Mouse (Mus musculus): Measurements from ENCODE around the gene Sirt3. TPM values are rescaled to one million over a fixed set of nuclear protein-coding genes. Genes with fewer than 3 reads are reported as not detected.
A peak's percentile ranks its signal among the peaks of the same experiment; 100 is the strongest.

Sirt3 gene
- polyA plus RNA-seq, 1 experiment: 99.4 TPM

DNA sequence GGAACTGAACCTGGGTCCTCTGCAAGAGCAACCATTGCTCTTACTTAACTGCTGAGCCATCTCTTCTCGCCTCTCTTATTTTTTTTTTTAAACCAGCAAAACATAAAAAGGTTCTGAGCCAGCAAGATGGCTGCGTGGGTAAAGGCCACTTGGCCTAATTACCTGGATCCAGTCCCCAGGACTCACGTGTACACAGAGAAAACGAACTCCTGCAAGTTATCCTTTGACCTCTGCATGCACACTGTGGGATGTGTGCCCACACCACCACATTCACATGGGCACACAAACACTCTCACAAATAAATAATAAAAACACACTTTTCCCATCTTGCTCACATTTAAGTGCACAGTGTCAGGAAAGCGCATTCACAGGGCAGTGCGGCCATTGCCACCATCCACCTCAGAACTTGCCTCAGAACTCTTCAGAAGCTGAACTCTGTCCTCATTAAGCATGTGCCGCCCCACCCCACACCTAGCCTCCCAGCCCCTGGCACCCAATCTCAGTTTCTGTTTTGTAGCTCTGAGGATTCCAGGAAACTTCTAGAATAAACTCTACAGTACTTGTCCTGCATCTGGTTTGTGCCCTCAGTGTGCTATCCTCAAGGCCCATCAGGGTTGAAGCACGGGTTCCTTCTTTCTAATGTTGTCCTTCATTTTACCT, 32.1 kb upstream of the Sirt3 start:
- Histone ChIP-seq H3K4me3 (replicated peaks; ENCODE audit: insufficient read depth, low read depth, low read length) (no peak overlapping the region), H3K27me3 (ENCODE audit: control insufficient read depth, insufficient read depth, low read length) (no peaks in the 10 kb centered on the region), H3K27ac (ENCODE audit: insufficient read depth, low read length) (no peak overlapping the region), H3K4me1 (ENCODE audit: control insufficient read depth, insufficient read depth, low read length) (no peaks in the 10 kb centered on the region)
- TF ChIP-seq CTCF (IDR thresholded peaks at IDR 0.05; ENCODE audit: borderline replicate concordance, insufficient read depth, low read depth, low read length) (no peak), POLR2A (IDR thresholded peaks at IDR 0.05; ENCODE audit: borderline replicate concordance, insufficient read depth, low read length) (no peak)
- WGBS: 88% methylated on average over 8 of the region's 8 CpGs
- DNase-seq: no peak

- Histone ChIP-seq H3K4me1 (ENCODE audit: control insufficient read depth, insufficient read depth, low read length) (0 out of 2 replicates have a peak, but pooled peaks cover 2% of the 10 kb centered on the region), H3K4me3 (replicated peaks; ENCODE audit: insufficient read depth, low read depth, low read length) (no peak overlapping the region), H3K27ac (ENCODE audit: insufficient read depth, low read length) (no peak overlapping the region), H3K27me3 (ENCODE audit: control insufficient read depth, insufficient read depth, low read length) (no peaks in the 10 kb centered on the region)
- TF ChIP-seq POLR2A (IDR thresholded peaks at IDR 0.05; ENCODE audit: borderline replicate concordance, insufficient read depth, low read length) (no peak), CTCF (IDR thresholded peaks at IDR 0.05; ENCODE audit: borderline replicate concordance, insufficient read depth, low read depth, low read length) (no peak)
- DNase-seq: no peak
- 76% methylated on average over 5 of the region's 5 CpGs for WGBS
Observed at GRCm38 (mm10) chr7:140912846-140913482, 30.9 kb upstream of the Sirt3 start.

DNA sequence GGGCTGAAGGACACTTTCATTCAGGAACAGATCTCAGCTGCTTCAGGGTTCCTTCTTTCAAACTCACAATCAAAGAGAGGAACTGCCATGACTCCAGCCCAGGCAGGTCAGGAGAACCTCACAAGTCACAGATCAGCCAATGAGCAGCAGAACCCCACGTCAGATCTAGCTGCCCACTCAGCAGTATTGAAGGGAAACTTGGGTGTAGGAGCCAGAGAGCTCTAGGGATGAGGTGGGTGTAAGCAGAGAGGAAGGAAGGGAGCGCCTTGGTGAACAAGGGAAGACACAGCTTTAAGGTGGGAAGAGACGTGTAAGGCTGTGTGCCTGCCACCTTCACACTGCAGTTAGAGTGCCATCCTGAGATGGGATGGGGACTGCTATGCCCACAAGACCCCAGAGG, 30.2 kb upstream of the Sirt3 start:
- no peak overlapping the region for H3K4me3 ChIP-seq (replicated peaks; ENCODE audit: insufficient read depth, low read depth, low read length)
- TF ChIP-seq CTCF (IDR thresholded peaks at IDR 0.05; ENCODE audit: borderline replicate concordance, insufficient read depth, low read depth, low read length) (no peak), POLR2A (IDR thresholded peaks at IDR 0.05; ENCODE audit: borderline replicate concordance, insufficient read depth, low read length) (no peak)
- 0 out of 2 replicates have a peak, but pooled peaks cover 2% of the 10 kb centered on the region for H3K4me1 ChIP-seq (ENCODE audit: control insufficient read depth, insufficient read depth, low read length)
- H3K27me3 ChIP-seq (ENCODE audit: control insufficient read depth, insufficient read depth, low read length): no peaks in the 10 kb centered on the region
- 60% methylated on average over 3 of the region's 3 CpGs for WGBS
- DNase-seq: no peak
- no peak overlapping the region for H3K27ac ChIP-seq (ENCODE audit: insufficient read depth, low read length)

GRCm38 (mm10) chr7:140908634-140909107, 26.6 kb upstream of the Sirt3 start:
- WGBS: 2% methylated on average over 19 of the region's 19 CpGs
- H3K4me3 ChIP-seq (replicated peaks; ENCODE audit: insufficient read depth, low read depth, low read length): peak overlapping the region; percentile 48
- 0 out of 2 replicates have a peak, but pooled peaks cover 2% of the 10 kb centered on the region for H3K4me1 ChIP-seq (ENCODE audit: control insufficient read depth, insufficient read depth, low read length)
- H3K27me3 ChIP-seq (ENCODE audit: control insufficient read depth, insufficient read depth, low read length): no peaks in the 10 kb centered on the region
- DNase-seq: peak; percentile 63 to 76
- TF ChIP-seq POLR2A (IDR thresholded peaks at IDR 0.05; ENCODE audit: borderline replicate concordance, insufficient read depth, low read length): no peak
- peak; percentile 83 for TF ChIP-seq CTCF (IDR thresholded peaks at IDR 0.05; ENCODE audit: borderline replicate concordance, insufficient read depth, low read depth, low read length)
- no peak overlapping the region for H3K27ac ChIP-seq (ENCODE audit: insufficient read depth, low read length)

GRCm38 (mm10) chr7:140908181-140908580, 26.1 kb upstream of the Sirt3 start:
- Histone ChIP-seq H3K27ac (ENCODE audit: insufficient read depth, low read length) (no peak overlapping the region), H3K4me1 (ENCODE audit: control insufficient read depth, insufficient read depth, low read length) (0 out of 2 replicates have a peak, but pooled peaks cover 2% of the 10 kb centered on the region), H3K4me3 (replicated peaks; ENCODE audit: insufficient read depth, low read depth, low read length) (no peak overlapping the region), H3K27me3 (ENCODE audit: control insufficient read depth, insufficient read depth, low read length) (no peaks in the 10 kb centered on the region)
- no peak for DNase-seq
- WGBS: 61% methylated on average over 7 of the region's 7 CpGs
- TF ChIP-seq POLR2A (IDR thresholded peaks at IDR 0.05; ENCODE audit: borderline replicate concordance, insufficient read depth, low read length) (no peak), CTCF (IDR thresholded peaks at IDR 0.05; ENCODE audit: borderline replicate concordance, insufficient read depth, low read depth, low read length) (no peak)

- 0 out of 2 replicates have a peak, but pooled peaks cover 2% of the 10 kb centered on the region for H3K4me1 ChIP-seq (ENCODE audit: control insufficient read depth, insufficient read depth, low read length)
- H3K27me3 ChIP-seq (ENCODE audit: control insufficient read depth, insufficient read depth, low read length): no peaks in the 10 kb centered on the region
- DNase-seq: no peak
- H3K4me3 ChIP-seq (replicated peaks; ENCODE audit: insufficient read depth, low read depth, low read length): no peak overlapping the region
- TF ChIP-seq POLR2A (IDR thresholded peaks at IDR 0.05; ENCODE audit: borderline replicate concordance, insufficient read depth, low read length) (no peak), CTCF (IDR thresholded peaks at IDR 0.05; ENCODE audit: borderline replicate concordance, insufficient read depth, low read depth, low read length) (no peak)
- no peak overlapping the region for H3K27ac ChIP-seq (ENCODE audit: insufficient read depth, low read length)
- 86% methylated on average over 7 of the region's 7 CpGs for WGBS
Observed at GRCm38 (mm10) chr7:140907697-140908096, 25.6 kb upstream of the Sirt3 start.

DNA sequence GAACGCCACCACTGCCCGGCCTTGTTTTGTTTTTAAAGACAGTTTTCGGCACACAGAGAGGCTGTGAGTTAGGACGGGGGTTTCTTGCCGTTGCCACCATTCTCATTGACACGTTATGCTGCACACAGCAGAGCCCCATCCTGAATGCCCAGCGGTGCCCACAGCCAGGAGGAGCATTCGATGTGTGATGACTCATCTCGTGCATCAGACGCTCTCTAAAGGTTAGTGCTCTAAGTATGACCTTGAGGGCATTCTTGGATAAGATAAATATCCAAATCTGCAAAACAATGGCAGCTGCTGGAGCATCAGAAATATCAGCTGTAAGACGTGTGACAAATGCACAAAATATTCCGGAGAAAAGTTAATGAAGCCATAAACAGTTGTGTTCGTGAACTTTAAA, 25.0 kb upstream of the Sirt3 start:
- Histone ChIP-seq H3K27ac (ENCODE audit: insufficient read depth, low read length) (no peak overlapping the region), H3K27me3 (ENCODE audit: control insufficient read depth, insufficient read depth, low read length) (no peaks in the 10 kb centered on the region), H3K4me3 (replicated peaks; ENCODE audit: insufficient read depth, low read depth, low read length) (no peak overlapping the region), H3K4me1 (ENCODE audit: control insufficient read depth, insufficient read depth, low read length) (0 out of 2 replicates have a peak, but pooled peaks cover 2% of the 10 kb centered on the region)
- TF ChIP-seq POLR2A (IDR thresholded peaks at IDR 0.05; ENCODE audit: borderline replicate concordance, insufficient read depth, low read length) (no peak), CTCF (IDR thresholded peaks at IDR 0.05; ENCODE audit: borderline replicate concordance, insufficient read depth, low read depth, low read length) (no peak)
- DNase-seq: no peak
- 84% methylated on average over 13 of the region's 13 CpGs for WGBS

All from cerebellum, adult 2 months (tissue).